Mouse (Mus musculus): ENCODE measurements around the gene Klf9. TPM values are rescaled to one million over a fixed set of nuclear protein-coding genes. Genes with fewer than 3 reads are reported as not detected.

The Klf9 gene
- total RNA-seq, 2 experiments from 2014 or later: 200 to 205 TPM

DNA sequence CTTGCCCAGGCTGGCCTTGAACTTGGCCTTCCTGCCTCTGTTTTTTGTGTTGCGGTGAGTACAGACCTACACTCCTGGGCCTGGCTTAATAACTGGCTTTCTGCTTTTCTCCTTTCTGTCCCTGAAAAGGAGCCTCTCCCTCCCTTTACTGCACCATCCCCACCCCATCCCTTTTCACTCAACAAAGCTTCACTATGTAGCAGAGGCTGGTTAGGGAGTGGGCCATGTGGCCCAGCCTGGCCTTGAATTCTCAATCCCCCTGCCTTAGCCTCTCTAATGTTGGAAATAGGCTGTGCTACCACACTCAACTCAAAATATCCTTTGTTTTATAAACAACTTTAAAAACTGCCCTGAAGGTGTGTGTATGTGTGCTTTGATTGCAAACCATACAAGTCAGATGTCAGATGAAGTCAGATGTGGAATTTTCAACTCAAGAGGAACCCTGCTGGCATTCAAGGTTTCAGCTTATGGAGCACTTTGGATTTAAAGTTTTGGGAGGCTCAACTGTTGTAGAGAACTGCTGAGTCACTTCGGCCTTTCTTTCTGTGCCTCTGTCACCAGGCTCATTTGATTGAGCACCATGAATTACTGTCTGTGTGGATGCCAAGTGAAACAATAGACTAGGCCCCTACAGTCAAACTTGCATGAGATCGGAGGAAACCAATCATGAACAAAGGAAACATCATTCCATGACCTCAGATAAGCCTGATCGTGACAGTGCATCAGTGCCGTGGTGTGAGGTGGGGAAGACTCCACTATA lies 28.1 kb downstream of the Klf9 start:
- TF ChIP-seq CTCF (IDR thresholded peaks at IDR 0.05): no peak
- Histone ChIP-seq H3K27ac (peak overlapping the region; percentile 55), H3K4me3 (no peak overlapping the region)
- no peak for DNase-seq (ENCODE audit: extremely low spot score in 1 of 2, low spot score in 2 of 2)
- intact Hi-C loops (cut with DNase I): loop anchor here (5.0 kb wide), 1 partner anchor 43 kb away; no protein-coding TSS in a partner anchor

DNA sequence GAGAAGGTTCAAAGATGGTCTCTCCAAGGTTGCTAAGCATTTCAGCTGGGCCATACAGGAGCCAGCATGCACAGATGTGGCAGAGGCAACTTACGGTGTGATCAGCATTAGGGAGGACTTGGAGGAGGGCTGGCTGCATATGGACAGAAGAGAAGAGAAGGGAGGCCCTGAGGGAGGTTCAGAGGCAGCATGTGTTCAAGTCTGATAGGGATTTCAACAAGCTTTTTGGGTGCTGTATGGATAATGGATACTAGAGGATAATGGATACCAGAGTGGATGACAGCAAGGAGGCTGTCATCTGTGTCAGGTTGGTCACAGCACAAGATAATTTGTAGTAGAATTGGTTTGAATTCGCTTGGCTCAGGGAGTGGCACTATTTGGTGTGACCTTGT lies 28.6 kb downstream of the Klf9 start:
- Histone ChIP-seq H3K4me3 (no peak overlapping the region), H3K27ac (peak overlapping the region; percentile 55)
- no peak for TF ChIP-seq CTCF (IDR thresholded peaks at IDR 0.05)
- intact Hi-C loops (cut with DNase I): loop anchor here (5.0 kb wide), 1 partner anchor 43 kb away; no protein-coding TSS in a partner anchor
- no peak for DNase-seq (ENCODE audit: extremely low spot score in 1 of 2, low spot score in 2 of 2)

- no peak for DNase-seq (ENCODE audit: extremely low spot score in 1 of 2, low spot score in 2 of 2)
- intact Hi-C loops (cut with DNase I): no loop called here
- TF ChIP-seq CTCF (IDR thresholded peaks at IDR 0.05): no peak
- Histone ChIP-seq H3K4me3 (no peak overlapping the region), H3K27ac (no peak overlapping the region; the same call in 1 of the 2 replicates)
Measured at GRCm38 (mm10) chr19:23170476-23170875, 29.4 kb downstream of the Klf9 start.

DNA sequence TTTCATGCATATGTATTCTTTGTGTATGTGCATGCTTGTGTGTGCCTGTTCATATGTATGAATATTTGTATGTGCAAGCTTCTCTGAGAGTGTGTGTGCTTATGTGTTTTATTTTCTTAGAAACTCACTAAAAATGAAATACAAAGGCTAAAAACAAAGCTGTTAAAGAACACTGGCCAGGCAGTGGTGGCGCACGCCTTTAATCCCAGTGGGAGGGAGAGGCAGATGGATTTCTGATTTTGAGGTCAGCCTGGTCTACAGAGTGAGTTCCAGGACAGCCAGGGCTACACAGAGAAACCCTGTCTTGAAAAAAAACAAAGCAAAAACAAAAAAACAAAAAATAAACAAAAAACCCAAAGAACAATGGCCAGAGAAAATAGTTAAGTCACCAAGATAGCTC lies 30.1 kb downstream of the Klf9 start:
- TF ChIP-seq CTCF (IDR thresholded peaks at IDR 0.05): no peak
- H3K27ac ChIP-seq: no peak overlapping the region
- intact Hi-C loops (cut with DNase I): no loop called here
- no peak overlapping the region for H3K4me3 ChIP-seq
- DNase-seq (ENCODE audit: extremely low spot score in 1 of 2, low spot score in 2 of 2): no peak

DNA sequence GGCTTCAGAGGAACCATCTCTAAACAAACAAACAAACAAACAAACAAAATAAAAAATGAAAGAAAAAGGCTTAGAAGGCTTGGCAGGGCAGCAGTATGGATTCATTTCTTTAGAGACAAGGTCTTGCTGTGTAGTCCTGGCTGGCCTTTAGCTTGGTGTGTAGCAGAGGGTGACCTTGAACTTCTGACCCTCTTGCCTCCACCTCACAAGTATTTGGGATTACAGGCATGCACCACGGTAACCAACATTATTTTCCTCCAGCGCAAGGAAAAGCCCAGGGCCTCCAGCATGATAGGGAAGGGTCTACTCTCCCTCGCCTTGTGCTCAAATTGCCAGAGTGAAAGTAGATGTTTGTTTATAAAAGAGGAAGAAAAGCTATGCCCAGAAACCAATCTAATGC lies 34.1 kb downstream of the Klf9 start:
- intact Hi-C loops (cut with DNase I): no loop called here
- DNase-seq (ENCODE audit: extremely low spot score in 1 of 2, low spot score in 2 of 2): no peak
- Histone ChIP-seq H3K27ac (no peak overlapping the region), H3K4me3 (no peak overlapping the region)
- no peak for TF ChIP-seq CTCF (IDR thresholded peaks at IDR 0.05)

GRCm38 (mm10) chr19:23175511-23175910 lies 34.5 kb downstream of the Klf9 start:
- intact Hi-C loops (cut with DNase I): no loop called here
- DNase-seq (ENCODE audit: extremely low spot score in 1 of 2, low spot score in 2 of 2): no peak
- TF ChIP-seq CTCF (IDR thresholded peaks at IDR 0.05): no peak
- Histone ChIP-seq H3K4me3 (no peak overlapping the region), H3K27ac (no peak overlapping the region)

DNA sequence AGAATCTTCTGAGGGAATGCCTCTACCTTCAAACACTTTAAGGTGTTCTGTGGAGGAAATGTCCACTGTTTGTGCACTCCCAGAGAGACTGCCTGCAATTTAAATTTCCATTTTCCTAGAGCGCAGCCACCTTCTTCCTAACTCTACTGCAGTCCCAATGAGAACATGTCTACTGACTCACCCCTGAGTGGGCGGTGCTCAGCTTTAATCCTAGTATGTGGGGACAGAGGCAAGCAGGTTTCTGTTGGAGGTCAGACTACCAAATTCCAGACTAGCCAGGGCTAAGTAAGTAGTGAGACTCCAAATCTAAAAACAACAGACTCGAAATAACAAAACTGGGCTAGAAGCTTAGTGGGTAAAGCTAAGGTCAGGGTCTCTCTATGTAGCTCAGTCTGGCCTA lies 37.5 kb downstream of the Klf9 start:
- Histone ChIP-seq H3K4me3 (no peak overlapping the region), H3K27ac (no peak overlapping the region)
- intact Hi-C loops (cut with DNase I): no loop called here
- no peak for DNase-seq (ENCODE audit: extremely low spot score in 1 of 2, low spot score in 2 of 2)
- TF ChIP-seq CTCF (IDR thresholded peaks at IDR 0.05): no peak

DNA sequence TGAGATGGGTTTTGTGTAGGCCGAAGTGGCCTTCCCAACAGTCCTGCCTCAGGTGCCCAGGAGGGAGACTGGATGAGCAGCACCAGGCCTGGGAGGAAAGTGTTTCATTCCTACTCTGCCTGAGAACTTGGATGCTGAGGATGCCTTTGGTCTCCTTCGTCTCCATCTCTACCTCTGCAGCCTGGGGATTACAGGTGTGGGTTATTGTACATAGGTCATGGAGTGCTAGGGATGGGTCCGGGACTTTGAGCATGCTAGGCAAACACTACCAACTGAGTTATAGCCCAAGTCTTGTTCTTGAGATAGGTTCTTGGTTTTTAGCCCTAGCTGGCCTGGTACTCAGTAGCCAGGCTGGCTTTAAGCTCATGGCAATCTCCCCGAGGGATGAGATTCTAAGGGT lies 42.5 kb downstream of the Klf9 start:
- no peak for DNase-seq (ENCODE audit: extremely low spot score in 1 of 2, low spot score in 2 of 2)
- no peak overlapping the region for H3K4me3 ChIP-seq
- no peak overlapping the region for H3K27ac ChIP-seq
- TF ChIP-seq CTCF (IDR thresholded peaks at IDR 0.05): no peak
- intact Hi-C loops (cut with DNase I): no loop called here

DNA sequence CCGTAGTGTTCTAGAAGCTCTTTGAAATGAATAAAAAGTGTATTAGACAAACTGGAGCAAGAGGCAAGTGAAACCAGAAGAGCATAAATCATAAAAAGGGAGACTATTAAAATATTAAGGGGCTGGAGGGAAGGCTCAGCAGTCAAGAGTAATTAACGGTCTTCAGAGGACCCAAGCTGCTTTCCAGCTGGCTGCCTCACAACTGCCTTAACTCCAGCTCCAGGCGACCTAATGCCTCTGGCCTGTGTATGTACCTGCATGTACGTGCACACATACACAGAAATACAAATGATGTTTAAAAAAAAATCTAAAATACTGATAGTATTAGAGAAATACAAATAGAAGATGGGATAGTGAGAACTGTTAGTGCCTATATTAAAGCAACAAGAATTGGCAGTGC lies 43.0 kb downstream of the Klf9 start:
- Histone ChIP-seq H3K27ac (no peak overlapping the region), H3K4me3 (no peak overlapping the region)
- TF ChIP-seq CTCF (IDR thresholded peaks at IDR 0.05): no peak
- DNase-seq (ENCODE audit: extremely low spot score in 1 of 2, low spot score in 2 of 2): no peak
- intact Hi-C loops (cut with DNase I): no loop called here

GRCm38 (mm10) chr19:23187732-23188131 lies 46.7 kb downstream of the Klf9 start:
- no peak overlapping the region for H3K4me3 ChIP-seq
- no peak for TF ChIP-seq CTCF (IDR thresholded peaks at IDR 0.05)
- H3K27ac ChIP-seq: no peak overlapping the region
- DNase-seq (ENCODE audit: extremely low spot score in 1 of 2, low spot score in 2 of 2): no peak
- intact Hi-C loops (cut with DNase I): no loop called here

DNA sequence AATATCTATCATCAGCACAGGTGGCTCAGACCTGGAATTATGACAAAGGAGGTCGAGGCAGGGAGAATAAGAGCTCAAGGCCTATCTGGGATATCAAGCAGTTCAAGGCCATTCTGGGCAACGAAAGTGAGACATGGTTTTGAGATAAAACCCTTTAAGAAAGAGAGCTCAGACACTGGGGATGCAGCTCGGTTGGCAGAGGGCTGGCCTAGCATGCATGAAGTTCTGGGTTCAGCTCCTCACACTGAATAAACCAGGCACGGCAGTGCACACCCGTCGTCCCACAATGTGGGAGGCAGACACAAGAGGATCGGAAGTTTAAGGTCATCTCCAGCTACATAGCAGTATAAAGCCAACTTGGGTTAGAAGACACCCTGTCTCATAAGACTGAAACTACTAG lies 48.0 kb downstream of the Klf9 start:
- no peak for DNase-seq (ENCODE audit: extremely low spot score in 1 of 2, low spot score in 2 of 2)
- Histone ChIP-seq H3K27ac (no peak overlapping the region), H3K4me3 (no peak overlapping the region)
- intact Hi-C loops (cut with DNase I): no loop called here
- no peak for TF ChIP-seq CTCF (IDR thresholded peaks at IDR 0.05)

DNA sequence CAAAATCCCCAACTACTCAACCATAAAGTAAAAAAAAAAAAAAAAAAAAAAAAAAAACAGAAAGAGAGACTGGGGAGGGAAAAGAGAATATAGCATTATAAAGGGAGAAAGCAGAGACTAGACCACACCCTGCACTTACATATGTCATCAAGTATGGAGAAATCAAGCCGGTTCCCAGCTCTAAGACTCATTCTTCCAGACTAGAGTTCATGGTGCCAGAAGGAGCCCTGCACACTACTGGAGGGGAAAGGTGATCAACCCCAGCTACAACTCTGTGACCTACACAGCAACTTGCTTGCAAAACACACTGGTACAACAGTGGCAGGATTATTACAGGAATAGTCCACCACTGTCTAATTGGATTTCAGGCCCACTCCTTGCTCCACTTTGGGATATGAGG lies 48.7 kb downstream of the Klf9 start:
- intact Hi-C loops (cut with DNase I): no loop called here
- Histone ChIP-seq H3K4me3 (no peak overlapping the region), H3K27ac (no peak overlapping the region)
- no peak for DNase-seq (ENCODE audit: extremely low spot score in 1 of 2, low spot score in 2 of 2)
- no peak for TF ChIP-seq CTCF (IDR thresholded peaks at IDR 0.05)

GRCm38 (mm10) chr19:23191486-23191885 lies 50.5 kb downstream of the Klf9 start:
- no peak overlapping the region for H3K27ac ChIP-seq
- no peak overlapping the region for H3K4me3 ChIP-seq
- intact Hi-C loops (cut with DNase I): no loop called here
- TF ChIP-seq CTCF (IDR thresholded peaks at IDR 0.05): no peak
- DNase-seq (ENCODE audit: extremely low spot score in 1 of 2, low spot score in 2 of 2): no peak
